ENCODE assay signal across 23 mouse cellular contexts in the genomic region with DNA sequence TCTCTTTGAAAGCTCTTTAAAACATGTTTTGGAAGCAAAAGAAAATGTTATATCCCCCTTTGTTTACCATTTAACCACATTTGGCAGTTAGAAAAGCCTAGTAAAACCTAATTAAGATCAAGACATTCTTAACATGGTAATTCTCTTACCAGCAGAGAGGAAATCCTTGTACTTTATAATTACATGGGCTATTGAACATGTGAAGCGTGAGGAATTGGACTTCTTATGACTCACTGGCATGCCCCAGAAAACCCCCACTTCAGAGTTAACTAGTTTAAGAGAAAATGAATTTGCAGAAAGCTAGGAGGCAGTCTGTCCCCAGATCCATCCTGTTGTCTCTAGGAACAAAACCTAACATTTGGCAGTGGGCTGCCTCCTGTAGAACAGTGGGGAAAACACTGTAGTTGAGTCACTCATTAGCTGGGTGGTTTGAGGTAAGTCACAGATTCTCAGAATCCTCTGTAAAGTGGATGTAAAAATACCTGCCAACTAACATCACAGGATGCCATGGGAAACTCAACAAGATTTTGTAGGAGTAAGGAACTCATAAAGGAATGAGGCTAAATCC.
A peak's percentile ranks its signal among the peaks of the same experiment; 100 is the strongest.
DNase-seq lines count a peak whose midpoint lies in the region; ATAC-seq lines count a peak whose summit lies in the region.
"Had no signal": no experiment of that assay in that cellular context is flagged by ENCODE, and none has a peak within 500 bp of the region (broad histone marks: within the 10 kb centered on the region; RNA-seq: fewer than 3 reads in every experiment).

No protein-coding gene starts in this region.

- no peak overlapping the region for H3K4me2 ChIP-seq in forebrain, embryonic 14.5 days (ENCODE audit: low read length)
- H3K4me2 ChIP-seq: embryonic facial prominence, embryonic 12.5 days; forebrain, embryonic 12.5 days; heart, embryonic 13.5 days; hindbrain, embryonic 15.5 days had no signal

- H3K4me1 ChIP-seq in forebrain, embryonic 14.5 days (ENCODE audit: control insufficient read depth, insufficient read depth, low read length) = no peaks in the 10 kb centered on the region
- peaks cover 5% of the 10 kb centered on the region; the same call in 1 of the 2 replicates for H3K4me1 ChIP-seq in forebrain, embryonic 10.5 days
- H3K4me1 ChIP-seq: embryonic facial prominence, embryonic 12.5 days; forebrain, embryonic 12.5 days; heart, embryonic 13.5 days; hindbrain, embryonic 15.5 days had no signal

- H3K27me3 ChIP-seq in forebrain, embryonic 14.5 days (replicated peaks; ENCODE audit: control insufficient read depth, insufficient read depth, low read length) = no peaks in the 10 kb centered on the region
- H3K27me3 ChIP-seq in forebrain, embryonic 10.5 days (ENCODE audit: poor library complexity, severe bottlenecking) = no peaks in the 10 kb centered on the region
- H3K27me3 ChIP-seq: embryonic facial prominence, embryonic 12.5 days; forebrain, embryonic 12.5 days; heart, embryonic 13.5 days; hindbrain, embryonic 15.5 days had no signal

- intact Hi-C loops in left cerebral cortex, postnatal 36 days (cut with DNase I) = no loop called here
- intact Hi-C loops in left cerebral cortex, postnatal 10 days (cut with DNase I) = no loop called here

- 24% methylated on average over 1 of the region's 1 CpGs for whole genome bisulfite sequencing in forebrain, embryonic 14.5 days
- 46% methylated on average over 1 of the region's 1 CpGs for WGBS in forebrain, embryonic 10.5 days

- no peaks in the 10 kb centered on the region for H3K9me3 ChIP-seq in forebrain, embryonic 14.5 days (replicated peaks; ENCODE audit: control insufficient read depth, low read length)
- no peaks in the 10 kb centered on the region for H3K9me3 ChIP-seq in forebrain, embryonic 10.5 days
- H3K9me3 ChIP-seq: embryonic facial prominence, embryonic 12.5 days; forebrain, embryonic 12.5 days; G1E; heart, embryonic 13.5 days; hindbrain, embryonic 15.5 days had no signal

- no peak for ATAC-seq in forebrain, embryonic 14.5 days
- ATAC-seq: CD4-positive, CD25-positive, alpha-beta regulatory T cell, adult 4 months; forebrain, postnatal 0 days had no signal

- H3K4me3 ChIP-seq in forebrain, embryonic 14.5 days (ENCODE audit: low read depth, low read length) = no peak overlapping the region
- H3K4me3 ChIP-seq in forebrain, embryonic 10.5 days = no peak overlapping the region
- H3K4me3 ChIP-seq: embryonic facial prominence, embryonic 12.5 days; forebrain, embryonic 12.5 days; heart, embryonic 13.5 days; hindbrain, embryonic 15.5 days had no signal

- no peaks in the 10 kb centered on the region for H3K36me3 ChIP-seq in forebrain, embryonic 14.5 days (ENCODE audit: control insufficient read depth, insufficient read depth, low read length)
- no peaks in the 10 kb centered on the region for H3K36me3 ChIP-seq in forebrain, embryonic 10.5 days (replicated peaks)
- H3K36me3 ChIP-seq: embryonic facial prominence, embryonic 12.5 days; forebrain, embryonic 12.5 days; G1E; heart, embryonic 13.5 days; hindbrain, embryonic 15.5 days had no signal

- no peak overlapping the region for H3K27ac ChIP-seq in forebrain, embryonic 14.5 days (ENCODE audit: low read depth, low read length)
- H3K27ac ChIP-seq in forebrain, embryonic 10.5 days = no peak overlapping the region
- H3K27ac ChIP-seq: embryonic facial prominence, embryonic 12.5 days; forebrain, embryonic 12.5 days; heart, embryonic 13.5 days; hindbrain, embryonic 15.5 days had no signal

- peak; percentile 25 for DNase-seq in forebrain, embryonic 14.5 days (ENCODE audit: low spot score)
- DNase-seq in forebrain, embryonic 10.5 days (ENCODE audit: extremely low spot score, low spot score) = no peak
- DNase-seq in layer of hippocampus, adult 9-11 months = peak; percentile 21
- no peak for DNase-seq in layer of hippocampus, adult 11-12 months (ENCODE audit: low spot score)
- DNase-seq in retina, embryonic 14.5 days (ENCODE audit: low spot score) = peak; percentile 56
- no peak for DNase-seq in left cerebral cortex, postnatal 36 days (ENCODE audit: low spot score in 2 of 2)
- DNase-seq in left cerebral cortex, postnatal 10 days (ENCODE audit: extremely low spot score in 1 of 2, low spot score in 2 of 2) = no peak
- DNase-seq: adrenal gland, adult 2 months; adrenal gland, postnatal 25 days; B cell, adult 2 months; cerebellum, adult 11-12 months; cerebellum, adult 9-10 months; cerebellum, postnatal 25 days; forebrain, postnatal 0 days; gastrocnemius, postnatal 36 days; heart, adult 11 months; heart, postnatal 36 days had no signal

- no peak overlapping the region for H3K9ac ChIP-seq in forebrain, embryonic 14.5 days (ENCODE audit: low read length)
- H3K9ac ChIP-seq: embryonic facial prominence, embryonic 12.5 days; forebrain, embryonic 12.5 days; forebrain, postnatal 0 days; heart, embryonic 13.5 days; hindbrain, embryonic 15.5 days had no signal

Comparison
In these comparisons a context has a peak if more than half of its experiments do, and no peak if none do; other contexts are left out.
1. DNase-seq: peak in forebrain, embryonic 14.5 days (single experiment), layer of hippocampus, adult 9-11 months (single experiment) and retina, embryonic 14.5 days (single experiment); none in forebrain, embryonic 10.5 days (single experiment), layer of hippocampus, adult 11-12 months (single experiment), left cerebral cortex, postnatal 36 days (0 of 2) and left cerebral cortex, postnatal 10 days (0 of 2).